Mouse (Mus musculus): ENCODE results near the gene Tmprss9.

Gene Tmprss9

GRCm38 (mm10) chr10:80917336-80917778 is 45.7 kb downstream of the Tmprss9 start:
- no peak for DNase-seq

- peak; percentile 89 for DNase-seq
Measured at GRCm38 (mm10) chr10:80917779-80918434, 46.3 kb downstream of the Tmprss9 start, which contains the start of gene Lmnb2. Lmnb2 (minus strand) TSS chr10:80918245.

GRCm38 (mm10) chr10:80921923-80922322 is 50.3 kb downstream of the Tmprss9 start:
- DNase-seq = no peak

GRCm38 (mm10) chr10:80925472-80925871 is 53.8 kb downstream of the Tmprss9 start:
- no peak for DNase-seq

GRCm38 (mm10) chr10:80928586-80929298 is 57.1 kb downstream of the Tmprss9 start:
- DNase-seq = peak; percentile 89

- peak; percentile 99 for DNase-seq
Measured at GRCm38 (mm10) chr10:80929299-80930226, 57.9 kb downstream of the Tmprss9 start, which contains the start of gene Gadd45b. Gadd45b (plus strand) TSS chr10:80930073.

GRCm38 (mm10) chr10:80930361-80931152 is 58.9 kb downstream of the Tmprss9 start:
- peak; percentile 54 for DNase-seq

- no peak for DNase-seq
Measured at GRCm38 (mm10) chr10:80931153-80931671, 59.6 kb downstream of the Tmprss9 start.

GRCm38 (mm10) chr10:80931695-80932094 is 60.0 kb downstream of the Tmprss9 start:
- no peak for DNase-seq

- DNase-seq = no peak
Measured at GRCm38 (mm10) chr10:80932206-80932605, 60.6 kb downstream of the Tmprss9 start.

GRCm38 (mm10) chr10:80932700-80933420 is 61.2 kb downstream of the Tmprss9 start:
- DNase-seq = no peak

GRCm38 (mm10) chr10:80933421-80933979 is 61.9 kb downstream of the Tmprss9 start:
- DNase-seq = no peak

- DNase-seq = no peak
Measured at GRCm38 (mm10) chr10:80934136-80934985, 62.7 kb downstream of the Tmprss9 start.

GRCm38 (mm10) chr10:80935241-80935640 is 63.6 kb downstream of the Tmprss9 start:
- no peak for DNase-seq

GRCm38 (mm10) chr10:80935698-80936097 is 64.0 kb downstream of the Tmprss9 start:
- DNase-seq = no peak

GRCm38 (mm10) chr10:80936135-80936809 is 64.6 kb downstream of the Tmprss9 start:
- DNase-seq = peak; percentile 46

GRCm38 (mm10) chr10:80936810-80937164 is 65.1 kb downstream of the Tmprss9 start:
- no peak for DNase-seq

GRCm38 (mm10) chr10:80937646-80938045 is 66.0 kb downstream of the Tmprss9 start:
- DNase-seq = no peak

- DNase-seq = no peak
Measured at GRCm38 (mm10) chr10:80938831-80939550, 67.3 kb downstream of the Tmprss9 start.

Data from layer of hippocampus, adult 9-11 months (tissue).